ENCODE assay signal across 10 mouse cellular contexts in the genomic region with DNA sequence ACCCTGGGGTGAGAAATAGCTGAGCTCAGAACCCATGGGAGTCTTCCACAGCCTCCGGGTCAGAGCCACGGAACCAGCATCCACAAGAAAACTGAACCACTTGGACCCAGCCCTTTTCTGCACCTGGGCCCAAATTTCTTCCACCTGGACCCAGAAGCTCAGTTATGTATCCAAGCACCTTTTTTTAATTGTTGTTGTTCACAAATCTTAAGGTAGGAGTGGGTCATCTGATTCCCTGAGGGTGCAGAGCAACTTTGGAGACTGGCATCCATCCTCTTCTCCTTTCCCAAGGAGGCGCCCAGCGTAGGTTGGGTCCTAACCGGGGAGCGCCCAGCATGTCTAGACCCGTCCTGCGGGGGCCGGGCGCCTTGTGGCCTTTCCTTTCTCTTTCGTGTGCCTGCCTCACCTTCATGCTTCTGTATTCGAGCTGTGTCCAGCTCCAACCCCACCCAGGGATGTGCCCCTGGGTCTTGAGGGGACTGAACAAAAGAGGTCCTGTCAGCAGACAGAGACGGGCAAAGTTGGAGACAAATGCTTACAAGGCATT. TPM values are rescaled to one million over a fixed set of nuclear protein-coding genes. Genes with fewer than 3 reads are reported as not detected.
DNase-seq lines count a peak whose midpoint lies in the region; ATAC-seq and TF ChIP-seq lines count a peak whose summit lies in the region.
"Had no signal": no experiment of that assay in that cellular context is flagged by ENCODE, and none has a peak within 500 bp of the region (broad histone marks: within the 10 kb centered on the region; RNA-seq: fewer than 3 reads in every experiment).

Gene Pinlyp (minus strand): TSS at position 51 of the 547 bp plus-strand sequence.
Gene Xrcc1 (plus strand): TSS at position 222 of the 547 bp plus-strand sequence.

- in situ Hi-C loops in ES-E14 (cut with MboI; ENCODE audit: low sequenced_read_pairs in 2 of 2, unreplicated experiment in 2 of 2) = no loop called here

- no peak for TF ChIP-seq POLR2A in small intestine, adult 2 months (IDR thresholded peaks at IDR 0.05; ENCODE audit: low read depth, low read length)

- no peak for TF ChIP-seq CTCF in small intestine, adult 2 months (IDR thresholded peaks at IDR 0.05; ENCODE audit: extremely low read depth, insufficient read length, insufficient replicate concordance, low read depth, low read length)

- intact Hi-C loops in heart, postnatal 25 days (cut with DNase I) = loop anchor here (5.0 kb wide), 1 partner anchor 69 kb away; no protein-coding TSS in a partner anchor

- peak within 1 kb of the TSS; percentile 73 for H3K4me2 ChIP-seq in heart, embryonic 11.5 days
- H3K4me2 ChIP-seq in heart, embryonic 14.5 days (ENCODE audit: low read length) = peak within 1 kb of the TSS; percentile 70
- peak within 1 kb of the TSS; percentile 80 for H3K4me2 ChIP-seq in liver, embryonic 11.5 days

- H3K9ac ChIP-seq in heart, embryonic 11.5 days (ENCODE audit: low read depth, low read length) = peak within 1 kb of the TSS; percentile 86
- H3K9ac ChIP-seq in ES-E14 (ENCODE audit: insufficient read depth, low read depth, low read length, poor library complexity, severe bottlenecking) = peak within 1 kb of the TSS; percentile 97
- peak within 1 kb of the TSS; percentile 89 for H3K9ac ChIP-seq in heart, embryonic 14.5 days (ENCODE audit: low read length)
- peak within 1 kb of the TSS; percentile 67 for H3K9ac ChIP-seq in liver, embryonic 11.5 days (ENCODE audit: low read depth, low read length)

- no peak for ATAC-seq in heart, embryonic 11.5 days (replicated peaks; ENCODE audit: insufficient number of reproducible peaks, low FRiP score, low TSS enrichment)
- no peak for ATAC-seq in heart, embryonic 14.5 days (ENCODE audit: insufficient number of reproducible peaks, insufficient read depth, low FRiP score, low read depth)
- ATAC-seq in liver, embryonic 11.5 days (replicated peaks; ENCODE audit: low FRiP score) = peak; percentile 4; the same call in 1 of the 2 replicates
- no peak for ATAC-seq in erythroid progenitor cell, adult 5-6 weeks (replicated peaks; ENCODE audit: low FRiP score, poor library complexity, severe bottlenecking)

- H3K4me1 ChIP-seq in heart, embryonic 11.5 days (ENCODE audit: control insufficient read depth, insufficient read depth, low read length) = peaks cover 13% of the 10 kb centered on the region
- H3K4me1 ChIP-seq in ES-E14 (ENCODE audit: control insufficient read depth in 2 of 2, insufficient read depth in 2 of 2, low read length in 2 of 2, poor library complexity in 1 of 2) = peaks cover 0 to 10% of the 10 kb centered on the region in 2 experiments; a peak in 2 of 4 replicates
- peaks cover 7 to 10% of the 10 kb centered on the region in 2 experiments for H3K4me1 ChIP-seq in heart, embryonic 14.5 days (ENCODE audit: control insufficient read depth in 2 of 2, insufficient read depth in 2 of 2, low read length in 2 of 2)
- peaks cover 10% of the 10 kb centered on the region for H3K4me1 ChIP-seq in liver, embryonic 11.5 days (replicated peaks; ENCODE audit: control insufficient read depth, insufficient read depth, low read length)
- peaks cover 3% of the 10 kb centered on the region for H3K4me1 ChIP-seq in small intestine, adult 2 months (ENCODE audit: control insufficient read depth, insufficient read depth, insufficient read length, low read length)

- H3K36me3 ChIP-seq in heart, embryonic 11.5 days (ENCODE audit: control insufficient read depth, insufficient read depth, low read length) = peaks cover 3% of the 10 kb centered on the region; the same call in 1 of the 2 replicates
- peaks cover 14% of the 10 kb centered on the region for H3K36me3 ChIP-seq in ES-E14 (ENCODE audit: control insufficient read depth, insufficient read depth, low read length, poor library complexity, severe bottlenecking)
- peaks cover 13% of the 10 kb centered on the region for H3K36me3 ChIP-seq in heart, embryonic 14.5 days (ENCODE audit: control insufficient read depth, insufficient read depth, low read length)
- peaks cover 11% of the 10 kb centered on the region; the same call in 1 of the 2 replicates for H3K36me3 ChIP-seq in liver, embryonic 11.5 days (ENCODE audit: control insufficient read depth, insufficient read depth, low read length)
- H3K36me3 ChIP-seq in small intestine, adult 2 months (ENCODE audit: control insufficient read depth, insufficient read depth, low read length) = no peaks in the 10 kb centered on the region

- no peaks in the 10 kb centered on the region for H3K9me3 ChIP-seq in heart, embryonic 11.5 days (replicated peaks; ENCODE audit: control insufficient read depth, low read length)
- H3K9me3 ChIP-seq in ES-E14 (ENCODE audit: control insufficient read depth, insufficient read depth, low read depth, low read length) = no peaks in the 10 kb centered on the region
- 0 out of 2 replicates have a peak, but pooled peaks cover 2% of the 10 kb centered on the region for H3K9me3 ChIP-seq in heart, embryonic 14.5 days (ENCODE audit: control insufficient read depth, low read length)
- no peaks in the 10 kb centered on the region for H3K9me3 ChIP-seq in liver, embryonic 11.5 days (ENCODE audit: control insufficient read depth, low read length)

- H3K27me3 ChIP-seq in heart, embryonic 11.5 days (ENCODE audit: control insufficient read depth, insufficient read depth, low read length) = no peaks in the 10 kb centered on the region
- no peaks in the 10 kb centered on the region for H3K27me3 ChIP-seq in heart, embryonic 14.5 days (ENCODE audit: control insufficient read depth, insufficient read depth, low read length)
- no peaks in the 10 kb centered on the region for H3K27me3 ChIP-seq in liver, embryonic 11.5 days (replicated peaks; ENCODE audit: control insufficient read depth, insufficient read depth, low read length)
- H3K27me3 ChIP-seq in small intestine, adult 2 months (ENCODE audit: control insufficient read depth, insufficient read depth, low read length) = no peaks in the 10 kb centered on the region
- H3K27me3 ChIP-seq: Patski had no signal

- peak within 1 kb of the TSS; percentile 75 for H3K27ac ChIP-seq in heart, embryonic 11.5 days (ENCODE audit: low read depth, low read length)
- peak within 1 kb of the TSS; percentile 34 for H3K27ac ChIP-seq in ES-E14 (ENCODE audit: insufficient read depth, low read depth, low read length, poor library complexity, severe bottlenecking)
- peak within 1 kb of the TSS; percentile 53 to 72; a peak in 3 of 4 replicates for H3K27ac ChIP-seq in heart, embryonic 14.5 days (replicated peaks in 1 of 2; ENCODE audit: control insufficient read depth in 1 of 2, insufficient read depth in 1 of 2, low read depth in 2 of 2, low read length in 2 of 2)
- peak within 1 kb of the TSS; percentile 34; the same call in 1 of the 2 replicates for H3K27ac ChIP-seq in liver, embryonic 11.5 days (ENCODE audit: low read depth, low read length)
- peak within 1 kb of the TSS; percentile 64 for H3K27ac ChIP-seq in small intestine, adult 2 months (ENCODE audit: insufficient read depth, low read depth, low read length)

- 38% methylated on average over 13 of the region's 13 CpGs for WGBS in heart, embryonic 11.5 days (ENCODE audit: insufficient replicate concordance)
- WGBS in heart, embryonic 14.5 days = 32% methylated on average over 13 of the region's 13 CpGs
- WGBS in liver, embryonic 11.5 days = 41% methylated on average over 13 of the region's 13 CpGs
- WGBS in small intestine, adult 2 months = 30% methylated on average over 13 of the region's 13 CpGs

- peak within 1 kb of the TSS; percentile 88 for H3K4me3 ChIP-seq in heart, embryonic 11.5 days (ENCODE audit: low read depth, low read length)
- peak within 1 kb of the TSS; percentile 85 to 98 for H3K4me3 ChIP-seq in ES-E14 (ENCODE audit: insufficient read depth in 1 of 2, low read depth in 1 of 2, low read length in 2 of 2, poor library complexity in 1 of 2, severe bottlenecking in 1 of 2)
- H3K4me3 ChIP-seq in heart, embryonic 14.5 days (ENCODE audit: control insufficient read depth in 1 of 2, insufficient read depth in 1 of 2, low read depth in 1 of 2, low read length in 2 of 2) = peak within 1 kb of the TSS; percentile 88 to 94
- H3K4me3 ChIP-seq in liver, embryonic 11.5 days (ENCODE audit: low read depth, low read length) = peak within 1 kb of the TSS; percentile 65
- peak within 1 kb of the TSS; percentile 85 for H3K4me3 ChIP-seq in small intestine, adult 2 months (ENCODE audit: low read depth, low read length)

- no peak for DNase-seq in heart, postnatal 25 days (ENCODE audit: low spot score)
- no peak for DNase-seq in ES-E14 (ENCODE audit: low read depth, low spot score)
- no peak for DNase-seq in liver, embryonic 11.5 days (ENCODE audit: low spot score)
- DNase-seq in right cerebral cortex, postnatal 4 days = no peak

TF ChIP-seq in ES-E14, 5 proteins besides CTCF, POLR2A, EP300 and RAD21:
- TF ChIP-seq CHD2 (IDR thresholded peaks at IDR 0.05; ENCODE audit: low read depth, low read length) (no peak), ZNF384 (IDR thresholded peaks at IDR 0.05; ENCODE audit: low read depth, low read length) (no peak)

RNA-seq across cellular contexts. Expression of gene Pinlyp, which starts in this region (rescaled TPM):
- not detected in 2 replicates for polyA plus RNA-seq in heart, embryonic 11.5 days (2014; fragmentation: Nextera tagmentation; extraction: Ambion mirVana)
- total RNA-seq in heart, postnatal 25 days (2021) = not detected
- total RNA-seq in ES-E14 (2012; rRNA removed) = 0.58 TPM in 1 of 2 replicates, not detected in the other
- not detected in 2 replicates for polyA plus RNA-seq in heart, embryonic 14.5 days (2014; fragmentation: Nextera tagmentation; extraction: Ambion mirVana)
- not detected in 2 replicates for polyA plus RNA-seq in liver, embryonic 11.5 days (2014; fragmentation: Nextera tagmentation; extraction: Ambion mirVana)
- polyA plus RNA-seq in small intestine, adult 2 months (2012; rRNA removed) = 0.13 TPM in 1 of 2 replicates, not detected in the other
- not detected in 2 replicates for total RNA-seq in erythroid progenitor cell, adult 5-6 weeks (2015; ENCODE audit: low replicate concordance)
- not detected in 2 replicates for total RNA-seq in erythroid progenitor cell, adult 5-6 weeks (2017; ENCODE audit: low replicate concordance)
- total RNA-seq: hematopoietic stem cell, adult 5-6 weeks had no signal

RNA-seq across cellular contexts. Expression of gene Xrcc1, which starts in this region (rescaled TPM):
- polyA plus RNA-seq in heart, embryonic 11.5 days (2014; fragmentation: Nextera tagmentation; extraction: Ambion mirVana) = 69.8 and 76.6 TPM in 2 replicates
- total RNA-seq in heart, postnatal 25 days (2021) = 10 to 100 TPM; 27.8 to 27.9 TPM
- total RNA-seq in ES-E14 (2012; rRNA removed) = 69.7 and 144 TPM in 2 replicates
- polyA plus RNA-seq in heart, embryonic 14.5 days (2014; fragmentation: Nextera tagmentation; extraction: Ambion mirVana) = 54.6 and 57.4 TPM in 2 replicates
- polyA plus RNA-seq in liver, embryonic 11.5 days (2014; fragmentation: Nextera tagmentation; extraction: Ambion mirVana) = 91.0 and 102 TPM in 2 replicates
- 12.3 and 24.7 TPM in 2 replicates for polyA plus RNA-seq in small intestine, adult 2 months (2012; rRNA removed)
- 37.1 and 39.4 TPM in 2 replicates for total RNA-seq in erythroid progenitor cell, adult 5-6 weeks (2015; ENCODE audit: low replicate concordance)
- 36.7 and 62.5 TPM in 2 replicates for total RNA-seq in erythroid progenitor cell, adult 5-6 weeks (2017; ENCODE audit: low replicate concordance)
